Mouse (Mus musculus): ENCODE results near the gene Gm28778. TPM values are rescaled to one million over a fixed set of nuclear protein-coding genes. Genes with fewer than 3 reads are reported as not detected.
"Not testable (repeated sequence)": the region's sequence is repeated elsewhere in the genome, so short reads cannot be mapped to it uniquely, and the experiment has no call there.

Gene Gm28778
- polyA plus RNA-seq, 1 experiment, result not detected

DNA sequence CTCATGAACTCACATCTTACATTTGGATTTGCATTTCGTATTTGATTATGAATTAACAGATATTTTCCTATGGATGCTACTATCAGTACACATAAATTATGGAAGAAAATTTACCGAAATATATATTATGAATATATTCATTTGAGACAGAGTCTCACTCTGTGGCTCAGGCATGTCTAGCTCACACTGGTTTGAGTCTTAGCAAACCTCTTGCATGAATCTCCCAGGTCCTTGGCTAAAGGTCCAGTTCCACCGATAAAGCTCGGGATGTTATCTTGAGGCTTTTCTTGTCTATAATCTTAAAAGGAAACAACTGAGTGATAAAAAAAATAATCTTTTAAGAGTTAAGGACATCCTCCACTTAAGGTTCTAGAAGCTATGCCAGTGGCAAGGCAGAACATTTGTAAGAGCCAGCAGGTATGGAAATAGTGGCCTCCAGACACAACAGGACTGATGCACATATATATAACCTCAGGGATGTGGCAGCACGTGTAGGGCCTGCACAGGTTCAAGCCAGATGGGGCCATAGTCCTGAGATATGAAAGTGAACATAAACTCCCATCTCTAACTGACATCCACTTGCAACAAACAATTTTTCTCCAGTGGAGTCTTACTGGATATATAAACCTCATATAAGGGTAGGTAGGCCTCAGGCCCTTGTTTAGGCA, 28.1 kb downstream of the Gm28778 start:
- H3K27me3 ChIP-seq (ENCODE audit: control insufficient read depth, insufficient read depth, insufficient read length), result no peaks in the 10 kb centered on the region
- TF ChIP-seq CEBPB (IDR thresholded peaks at IDR 0.05; ENCODE audit: low read depth), result no peak
- TF ChIP-seq MYOD1 (IDR thresholded peaks at IDR 0.05; ENCODE audit: control insufficient read depth, insufficient read length, low read depth), result no peak
- no peak for TF ChIP-seq CTCF (IDR thresholded peaks at IDR 0.05; ENCODE audit: control insufficient read depth, insufficient read depth, insufficient read length)
- no peak for TF ChIP-seq MAX (IDR thresholded peaks at IDR 0.05)
- no peak for TF ChIP-seq MYOG (IDR thresholded peaks at IDR 0.05; ENCODE audit: control insufficient read depth, extremely low read depth, insufficient read length)
- no peak for TF ChIP-seq USF1 (IDR thresholded peaks at IDR 0.05; ENCODE audit: low read depth)
- TF ChIP-seq FOSL1 (IDR thresholded peaks at IDR 0.05; ENCODE audit: insufficient read depth, low read length, poor library complexity, severe bottlenecking), result no peak
- no peaks in the 10 kb centered on the region for H3K79me2 ChIP-seq (ENCODE audit: control insufficient read depth, insufficient read depth)
- H3ac ChIP-seq (ENCODE audit: control insufficient read depth, insufficient read length, low read depth), result no peak overlapping the region
- H3K36me3 ChIP-seq (ENCODE audit: control insufficient read depth, insufficient read depth), result peaks cover 13% of the 10 kb centered on the region
- no peak overlapping the region for H3K4me3 ChIP-seq (ENCODE audit: insufficient read depth, poor library complexity, severe bottlenecking)
- H3K79me3 ChIP-seq (ENCODE audit: low read depth), result no peaks in the 10 kb centered on the region

GRCm38 (mm10) chr1:53333527-53333926, 36.6 kb downstream of the Gm28778 start:
- not testable (repeated sequence) for H3K27me3 ChIP-seq (ENCODE audit: control insufficient read depth, insufficient read depth, insufficient read length); H3K79me3 ChIP-seq (ENCODE audit: low read depth); H3K4me3 ChIP-seq (ENCODE audit: insufficient read depth, poor library complexity, severe bottlenecking); H3ac ChIP-seq (ENCODE audit: control insufficient read depth, insufficient read length, low read depth); H3K36me3 ChIP-seq (ENCODE audit: control insufficient read depth, insufficient read depth); H3K79me2 ChIP-seq (ENCODE audit: control insufficient read depth, insufficient read depth)

GRCm38 (mm10) chr1:53335465-53335864, 38.6 kb downstream of the Gm28778 start:
- TF ChIP-seq CTCF (IDR thresholded peaks at IDR 0.05; ENCODE audit: control insufficient read depth, insufficient read depth, insufficient read length) (no peak), CEBPB (IDR thresholded peaks at IDR 0.05; ENCODE audit: low read depth) (no peak), MYOD1 (IDR thresholded peaks at IDR 0.05; ENCODE audit: control insufficient read depth, insufficient read length, low read depth) (no peak), MYOG (IDR thresholded peaks at IDR 0.05; ENCODE audit: control insufficient read depth, extremely low read depth, insufficient read length) (no peak), FOSL1 (IDR thresholded peaks at IDR 0.05; ENCODE audit: insufficient read depth, low read length, poor library complexity, severe bottlenecking) (no peak), USF1 (IDR thresholded peaks at IDR 0.05; ENCODE audit: low read depth) (no peak), MAX (IDR thresholded peaks at IDR 0.05) (no peak)
- H3K79me3 ChIP-seq (ENCODE audit: low read depth), result no peaks in the 10 kb centered on the region
- no peak overlapping the region for H3ac ChIP-seq (ENCODE audit: control insufficient read depth, insufficient read length, low read depth)
- H3K4me3 ChIP-seq (ENCODE audit: insufficient read depth, poor library complexity, severe bottlenecking), result no peak overlapping the region
- no peaks in the 10 kb centered on the region for H3K36me3 ChIP-seq (ENCODE audit: control insufficient read depth, insufficient read depth)
- no peaks in the 10 kb centered on the region for H3K79me2 ChIP-seq (ENCODE audit: control insufficient read depth, insufficient read depth)
- H3K27me3 ChIP-seq (ENCODE audit: control insufficient read depth, insufficient read depth, insufficient read length), result no peaks in the 10 kb centered on the region

DNA sequence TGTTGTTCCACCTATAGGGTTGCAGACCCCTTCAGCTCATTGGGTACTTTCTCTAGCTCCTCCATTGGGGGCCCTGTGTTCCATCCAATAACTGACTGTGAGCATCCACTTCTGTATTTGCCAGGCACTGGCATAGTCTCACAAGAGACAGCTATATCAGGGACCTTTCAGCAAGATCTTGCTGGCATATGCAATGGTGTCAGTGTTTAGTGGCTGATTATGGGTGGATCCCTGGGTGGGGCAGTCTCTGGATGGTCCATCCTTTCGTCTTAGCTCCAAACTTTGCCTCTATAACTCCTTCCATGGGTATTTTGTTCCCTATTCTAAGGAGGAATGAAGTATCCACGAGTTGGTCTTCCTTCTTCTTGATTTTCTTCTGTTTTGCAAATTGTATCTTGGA, 40.5 kb downstream of the Gm28778 start:
- not testable (repeated sequence) for H3K36me3 ChIP-seq (ENCODE audit: control insufficient read depth, insufficient read depth); H3K4me3 ChIP-seq (ENCODE audit: insufficient read depth, poor library complexity, severe bottlenecking); H3K79me3 ChIP-seq (ENCODE audit: low read depth); H3K79me2 ChIP-seq (ENCODE audit: control insufficient read depth, insufficient read depth); H3K27me3 ChIP-seq (ENCODE audit: control insufficient read depth, insufficient read depth, insufficient read length); H3ac ChIP-seq (ENCODE audit: control insufficient read depth, insufficient read length, low read depth)

DNA sequence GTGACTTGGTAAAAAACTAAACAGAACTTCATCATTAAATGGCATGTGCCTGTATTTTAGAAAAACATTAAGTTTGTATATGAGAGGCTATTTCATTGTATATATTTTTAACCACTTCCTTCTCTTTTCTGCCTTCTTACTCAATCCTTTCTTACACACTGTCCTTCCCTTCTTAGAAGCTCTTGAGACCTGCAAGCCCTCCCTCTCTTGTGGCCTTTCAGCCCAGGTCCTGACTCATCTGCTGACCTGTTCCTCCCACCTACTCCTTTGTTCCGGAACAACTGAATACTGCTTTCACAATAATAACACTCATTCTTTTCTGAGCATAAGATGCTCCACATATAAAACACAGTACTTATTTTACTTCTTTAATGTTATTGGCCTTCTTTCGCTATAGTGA, 44.2 kb downstream of the Gm28778 start:
- Histone ChIP-seq H3K27me3 (ENCODE audit: control insufficient read depth, insufficient read depth, insufficient read length) (no peaks in the 10 kb centered on the region), H3K4me3 (ENCODE audit: insufficient read depth, poor library complexity, severe bottlenecking) (no peak overlapping the region), H3ac (ENCODE audit: control insufficient read depth, insufficient read length, low read depth) (no peak overlapping the region), H3K79me2 (ENCODE audit: control insufficient read depth, insufficient read depth) (no peaks in the 10 kb centered on the region), H3K79me3 (ENCODE audit: low read depth) (no peaks in the 10 kb centered on the region), H3K36me3 (ENCODE audit: control insufficient read depth, insufficient read depth) (peaks cover 25% of the 10 kb centered on the region)
- TF ChIP-seq MYOG (IDR thresholded peaks at IDR 0.05; ENCODE audit: control insufficient read depth, extremely low read depth, insufficient read length) (no peak), MYOD1 (IDR thresholded peaks at IDR 0.05; ENCODE audit: control insufficient read depth, insufficient read length, low read depth) (no peak), USF1 (IDR thresholded peaks at IDR 0.05; ENCODE audit: low read depth) (no peak), CEBPB (IDR thresholded peaks at IDR 0.05; ENCODE audit: low read depth) (no peak), MAX (IDR thresholded peaks at IDR 0.05) (no peak), FOSL1 (IDR thresholded peaks at IDR 0.05; ENCODE audit: insufficient read depth, low read length, poor library complexity, severe bottlenecking) (no peak), CTCF (IDR thresholded peaks at IDR 0.05; ENCODE audit: control insufficient read depth, insufficient read depth, insufficient read length) (no peak)

DNA sequence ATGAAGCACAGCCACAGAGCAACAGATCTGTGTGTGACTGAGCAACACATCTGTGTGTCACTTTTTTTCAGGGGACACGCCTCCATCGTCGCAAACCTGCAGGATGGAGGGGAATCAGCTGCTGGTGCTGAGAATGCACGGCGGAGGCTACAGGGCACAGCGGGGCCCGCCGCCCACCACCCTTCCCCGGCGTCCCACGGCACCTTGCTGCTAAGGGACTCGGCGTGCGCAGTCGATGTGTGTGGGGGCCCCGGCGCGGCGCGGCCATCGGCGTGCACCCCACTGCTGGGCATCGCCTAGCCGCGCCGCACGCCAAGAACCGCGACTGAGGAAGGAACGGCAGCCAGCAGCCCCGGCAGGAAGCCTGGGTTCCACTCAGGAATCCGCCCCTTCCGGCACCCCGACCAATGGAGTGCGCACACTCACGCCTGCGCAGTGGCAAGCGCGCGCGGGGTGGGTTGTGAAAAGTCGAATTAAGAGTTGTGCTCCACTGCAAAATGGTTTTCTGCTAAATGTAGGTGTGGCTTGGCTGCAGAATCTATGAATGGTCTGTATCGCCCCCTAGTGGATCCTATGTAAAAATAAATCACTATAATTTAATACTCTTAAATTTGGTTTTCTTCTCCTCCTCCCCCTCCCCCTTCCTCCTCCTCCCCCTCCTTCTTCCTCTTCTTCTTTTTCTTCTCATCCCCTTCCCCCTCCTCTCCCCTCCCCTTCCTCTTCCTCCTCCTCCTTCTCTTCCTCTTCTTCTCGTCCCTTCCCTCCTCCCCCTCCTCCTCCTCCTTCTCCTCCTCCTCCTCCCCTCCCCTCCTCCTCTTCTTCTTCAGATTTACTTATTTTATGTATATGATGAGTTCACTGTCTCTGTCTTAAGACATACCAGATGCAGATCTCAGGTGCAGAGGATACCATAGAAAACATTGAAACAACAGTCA, 55.7 kb downstream of the Gm28778 start, which contains the start of the genes Asdurf, Gm28551 and Asnsd1:
TSS of gene Asdurf (minus strand) at position 293 of the 935 bp plus-strand sequence.
TSS of gene Gm28551 (minus strand) at position 341 of the 935 bp plus-strand sequence.
TSS of gene Asnsd1 (minus strand) at position 426 of the 935 bp plus-strand sequence.
- H3K4me3 ChIP-seq (ENCODE audit: insufficient read depth, poor library complexity, severe bottlenecking), result peak within 1 kb of the TSS; percentile 48
- no peaks in the 10 kb centered on the region for H3K27me3 ChIP-seq (ENCODE audit: control insufficient read depth, insufficient read depth, insufficient read length)
- peaks cover 19% of the 10 kb centered on the region for H3K79me2 ChIP-seq (ENCODE audit: control insufficient read depth, insufficient read depth)
- TF ChIP-seq MAX (IDR thresholded peaks at IDR 0.05) (peak; percentile 66), CTCF (IDR thresholded peaks at IDR 0.05; ENCODE audit: control insufficient read depth, insufficient read depth, insufficient read length) (no peak)
- H3K36me3 ChIP-seq (ENCODE audit: control insufficient read depth, insufficient read depth), result peaks cover 19% of the 10 kb centered on the region
- no peaks in the 10 kb centered on the region for H3K79me3 ChIP-seq (ENCODE audit: low read depth)
- peak within 1 kb of the TSS; percentile 86 for H3ac ChIP-seq (ENCODE audit: control insufficient read depth, insufficient read length, low read depth)
